11 mouse cellular contexts compared by ENCODE assay signal in the genomic region with DNA sequence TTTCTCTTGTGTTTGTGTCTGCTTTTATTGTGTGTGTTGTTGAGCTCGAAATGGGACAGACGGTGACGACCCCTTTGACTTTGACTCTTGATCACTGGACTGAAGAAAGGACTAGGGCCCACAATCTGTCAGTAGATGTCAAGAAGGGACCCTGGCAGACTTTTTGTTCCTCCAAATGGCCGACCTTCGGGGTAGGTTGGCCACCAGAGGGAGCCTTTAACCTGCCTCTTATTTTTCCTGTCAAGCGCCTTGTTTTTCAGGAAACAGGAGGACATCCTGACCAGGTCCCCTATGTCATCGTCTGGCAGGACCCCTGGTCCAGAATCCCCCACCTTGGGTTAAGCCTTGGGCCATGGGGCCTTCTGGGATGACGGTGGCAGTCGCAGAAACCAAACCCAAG. TPM values are rescaled to one million over a fixed set of nuclear protein-coding genes. Genes with fewer than 3 reads are reported as not detected.
"Had no signal": no experiment of that assay in that cellular context is flagged by ENCODE, and none has a peak within 500 bp of the region (broad histone marks: within the 10 kb centered on the region; RNA-seq: fewer than 3 reads in every experiment).

No protein-coding gene starts in this region.

RNA-seq across cellular contexts. Expression of a gene that starts 5.9 kb away (rescaled TPM):
- polyA plus RNA-seq: lung, embryonic 14.5 days; lung, embryonic 16.5 days; midbrain, embryonic 10.5 days; midbrain, embryonic 12.5 days; midbrain, embryonic 14.5 days; midbrain, embryonic 16.5 days; neural tube, embryonic 12.5 days; neural tube, embryonic 14.5 days; spleen, adult 2 months; stomach, embryonic 15.5 days; thymus, postnatal 0 days had no signal

RNA-seq across cellular contexts. Expression of a gene that starts 13.5 kb away (rescaled TPM):
- polyA plus RNA-seq: lung, embryonic 14.5 days; lung, embryonic 16.5 days; midbrain, embryonic 10.5 days; midbrain, embryonic 12.5 days; midbrain, embryonic 14.5 days; midbrain, embryonic 16.5 days; neural tube, embryonic 12.5 days; neural tube, embryonic 14.5 days; spleen, adult 2 months; stomach, embryonic 15.5 days; thymus, postnatal 0 days had no signal
